Mouse (Mus musculus) intestine, embryonic 15.5 days (tissue): Measurements from ENCODE around the gene Apopt1. TPM values are rescaled to one million over a fixed set of nuclear protein-coding genes. Genes with fewer than 3 reads are reported as not detected.

Experiments used
- ATAC-seq: fragments of 200-750 bp; cut with Nextera tagmentation; 2 replicates; pipeline ENCODE4 v1.8.0; 2017; ENCODE audit warnings: moderate TSS enrichment, moderate library complexity
- H3K27ac ChIP-seq: fragments of 300-500 bp; sonication (generic); 2 replicates; pipeline ENCODE4 v1.5.1; 2015; ENCODE audit warnings: mild to moderate bottlenecking, inconsistent platforms
- H3K27me3 ChIP-seq: fragments of 300-500 bp; sonication (generic); replicated peaks from 2 replicates; pipeline ENCODE4 v1.6.1; 2015; ENCODE audit warnings: inconsistent platforms
- H3K36me3 ChIP-seq: fragments of 300-500 bp; sonication (generic); 2 replicates; pipeline ENCODE4 v1.6.1; 2015; ENCODE audit warnings: inconsistent platforms
- H3K4me1 ChIP-seq: fragments of 300-500 bp; sonication (generic); replicated peaks from 2 replicates; pipeline ENCODE4 v1.6.1; 2015; ENCODE audit warnings: inconsistent platforms
- H3K4me2 ChIP-seq: fragments of 300-500 bp; sonication (generic); replicated peaks from 2 replicates; pipeline ENCODE4 v1.6.1; 2015; ENCODE audit warnings: mild to moderate bottlenecking, inconsistent platforms
- H3K4me3 ChIP-seq: fragments of 300-500 bp; sonication (generic); replicated peaks from 2 replicates; pipeline ENCODE4 v1.5.1; 2015; ENCODE audit warnings: inconsistent platforms
- H3K9ac ChIP-seq: fragments of 300-500 bp; sonication (generic); 2 replicates; pipeline ENCODE4 v1.6.1; 2015; ENCODE audit warnings: inconsistent platforms
- H3K9me3 ChIP-seq: fragments of 300-500 bp; sonication (generic); 2 replicates; pipeline ENCODE4 v1.6.1; 2016; ENCODE audit warnings: inconsistent platforms
- WGBS: fragments of 180-500 bp; shearing (Covaris S2); methylation state at CpG from one replicate; pipeline ENCODE4 v1.1.7; 2015; 5-methylcytosine and 5-hydroxymethylcytosine counted together
- polyA plus RNA-seq: library from polyadenylated mRNA; unstranded; fragments of >200 nt; fragmentation: Nextera tagmentation; extraction: Ambion mirVana; gene quantifications from 2 replicates; pipeline ENCODE4 v1.2.1, GENCODE M21; 2015

Gene Apopt1
- polyA plus RNA-seq = 50.1 and 51.8 TPM in 2 replicates

DNA sequence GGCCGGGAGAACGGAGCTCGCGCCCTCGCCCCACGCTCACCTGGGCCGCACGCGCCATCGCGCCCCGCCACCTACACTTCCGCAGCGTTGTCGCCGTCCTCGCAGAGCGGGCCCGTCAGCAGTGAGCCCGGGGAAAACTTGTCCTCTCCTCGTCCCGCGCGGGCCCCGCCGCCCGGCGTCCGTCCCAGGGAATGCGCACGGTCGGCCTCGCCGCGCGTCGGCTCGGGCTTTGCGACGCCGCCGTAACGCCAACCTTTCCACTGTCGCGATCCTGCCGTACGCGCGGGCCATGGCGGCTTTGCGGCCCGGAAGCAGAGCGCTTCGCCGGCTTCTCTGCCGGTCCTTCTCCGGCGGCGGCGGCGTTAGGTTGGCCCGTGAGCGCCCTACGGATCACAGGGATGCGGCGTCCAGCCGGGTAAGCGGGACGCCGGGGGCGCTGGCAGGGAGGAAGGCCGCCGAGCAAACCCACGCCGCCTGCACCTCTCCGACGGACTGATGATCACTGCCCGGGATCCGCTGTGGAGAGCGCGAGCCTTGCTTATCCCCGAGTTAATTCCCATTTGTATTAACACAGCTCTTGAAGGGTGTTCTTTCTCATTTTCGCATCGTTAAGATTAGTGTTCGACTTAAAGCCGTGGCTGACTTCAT, at the start of gene Apopt1, which contains the start of gene Bag5:
Apopt1 (plus strand) TSS at position 258 of the 648 bp plus-strand sequence.
Bag5 (minus strand) TSS at position 254 of the 648 bp plus-strand sequence.
- H3K9ac ChIP-seq = peak within 1 kb of the TSS; percentile 98
- no peaks in the 10 kb centered on the region for H3K9me3 ChIP-seq
- peaks cover 11% of the 10 kb centered on the region; the same call in 1 of the 2 replicates for H3K4me1 ChIP-seq
- under 1% methylated on average over 79 of the region's 86 CpGs for WGBS
- peak; percentile 95 for ATAC-seq
- peak within 1 kb of the TSS; percentile 84 for H3K27ac ChIP-seq
- H3K27me3 ChIP-seq = no peaks in the 10 kb centered on the region
- peak within 1 kb of the TSS; percentile 72 for H3K4me2 ChIP-seq
- H3K36me3 ChIP-seq = peaks cover 15% of the 10 kb centered on the region
- H3K4me3 ChIP-seq = peak within 1 kb of the TSS; percentile 99

DNA sequence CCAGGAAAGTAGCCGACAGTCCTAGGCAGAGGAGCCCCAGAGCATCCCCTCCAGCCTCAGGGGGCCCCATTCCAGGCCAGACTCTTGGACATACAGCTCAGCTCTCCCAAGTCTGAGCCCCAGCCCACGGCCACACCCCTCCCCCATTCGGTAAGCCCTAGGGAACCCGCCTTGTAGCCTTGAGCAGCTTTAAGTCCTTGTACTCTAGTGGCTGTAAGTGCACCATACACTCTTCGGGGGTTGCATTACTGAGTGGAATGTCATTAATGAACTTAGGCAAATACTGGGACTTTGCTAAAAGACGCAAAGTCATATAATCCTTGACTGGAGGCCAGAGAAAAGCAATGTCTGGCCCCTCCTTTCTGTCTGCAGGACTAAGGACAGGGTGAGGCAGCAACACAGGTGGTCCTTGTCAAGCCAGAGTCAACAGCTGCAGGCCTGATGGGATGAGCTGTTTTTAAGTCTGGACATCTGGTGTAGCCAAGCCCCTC, 48.9 kb upstream of the Apopt1 start:
- peak; percentile 50 for ATAC-seq
- H3K27me3 ChIP-seq = no peaks in the 10 kb centered on the region
- no peak overlapping the region for H3K4me3 ChIP-seq
- H3K4me2 ChIP-seq = peak overlapping the region; percentile 38
- no peaks in the 10 kb centered on the region for H3K9me3 ChIP-seq
- H3K9ac ChIP-seq = no peak overlapping the region
- H3K4me1 ChIP-seq = peaks cover 23% of the 10 kb centered on the region
- H3K36me3 ChIP-seq = peaks cover 3% of the 10 kb centered on the region; the same call in 1 of the 2 replicates
- WGBS = 24% methylated on average over 6 of the region's 6 CpGs
- peak overlapping the region; percentile 79 for H3K27ac ChIP-seq

DNA sequence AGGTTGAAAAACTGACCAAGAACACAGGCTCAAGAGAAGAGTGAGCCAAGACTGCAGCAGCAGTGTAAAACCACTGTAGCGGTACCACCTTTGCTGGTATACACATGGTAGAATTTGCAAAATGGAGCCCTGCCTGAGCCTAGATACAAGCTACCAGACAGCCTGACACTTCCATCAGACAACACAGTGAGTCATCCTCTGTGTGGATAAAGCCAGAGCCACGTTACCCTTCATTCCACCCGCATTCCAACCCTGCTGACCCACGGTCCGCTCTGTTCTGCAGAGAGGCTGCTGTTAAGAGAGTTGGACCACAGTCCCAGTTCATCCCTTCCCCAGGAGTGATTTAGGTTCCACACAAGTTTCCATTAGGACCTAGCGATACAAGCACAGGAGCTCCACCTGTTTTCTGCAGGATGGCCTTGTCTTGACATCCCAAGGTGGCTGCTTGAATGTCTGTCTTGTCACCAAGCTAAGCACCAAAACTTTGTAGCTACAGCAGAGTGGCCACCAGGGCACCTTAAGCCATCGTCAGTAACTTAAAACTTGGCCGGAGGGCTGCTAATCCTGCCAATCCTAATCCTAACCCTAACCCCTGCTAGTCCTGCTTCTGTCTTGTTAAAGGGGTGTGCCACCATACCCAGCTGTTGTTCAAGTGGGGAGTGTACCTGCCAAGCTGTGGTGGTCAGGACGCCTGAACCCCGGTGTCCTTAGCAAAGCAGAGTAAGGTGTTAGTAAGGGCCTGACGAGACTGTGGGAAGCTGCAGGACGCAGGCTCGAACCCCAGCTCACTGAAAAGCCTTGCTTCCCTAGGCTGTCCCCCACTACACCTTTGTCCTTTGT, 47.8 kb upstream of the Apopt1 start:
- 76% methylated on average over 13 of the region's 13 CpGs for WGBS
- Histone ChIP-seq H3K36me3 (no peaks in the 10 kb centered on the region), H3K9me3 (no peaks in the 10 kb centered on the region), H3K4me2 (no peak overlapping the region), H3K9ac (no peak overlapping the region), H3K27ac (no peak overlapping the region), H3K4me1 (peaks cover 34% of the 10 kb centered on the region), H3K27me3 (no peaks in the 10 kb centered on the region), H3K4me3 (no peak overlapping the region)
- no peak for ATAC-seq

DNA sequence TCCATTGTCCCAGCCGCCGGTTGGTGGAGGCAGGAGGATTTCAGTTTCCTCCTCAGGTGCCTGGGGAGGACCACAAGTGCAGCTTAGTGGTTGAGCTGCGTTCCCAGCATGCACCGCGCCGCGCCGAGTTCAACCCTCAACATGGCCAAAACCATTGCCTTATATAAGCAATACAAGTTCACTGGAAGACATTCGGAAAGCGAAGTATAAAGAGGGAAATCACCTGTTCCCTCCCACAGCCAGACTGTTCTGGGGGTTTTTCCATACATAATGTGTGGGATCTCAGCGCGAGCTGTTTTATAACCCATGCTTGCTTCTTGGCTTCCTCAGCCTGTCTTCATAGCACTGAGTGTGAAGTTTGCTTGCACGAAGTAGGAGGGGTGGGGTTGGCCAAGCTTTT, 46.7 kb upstream of the Apopt1 start:
- Histone ChIP-seq H3K4me1 (peaks cover 45% of the 10 kb centered on the region), H3K27me3 (no peaks in the 10 kb centered on the region), H3K27ac (no peak overlapping the region; the same call in 1 of the 2 replicates), H3K4me3 (no peak overlapping the region), H3K36me3 (no peaks in the 10 kb centered on the region), H3K9me3 (no peaks in the 10 kb centered on the region), H3K9ac (no peak overlapping the region), H3K4me2 (no peak overlapping the region)
- ATAC-seq = no peak
- WGBS = 75% methylated on average over 13 of the region's 13 CpGs

DNA sequence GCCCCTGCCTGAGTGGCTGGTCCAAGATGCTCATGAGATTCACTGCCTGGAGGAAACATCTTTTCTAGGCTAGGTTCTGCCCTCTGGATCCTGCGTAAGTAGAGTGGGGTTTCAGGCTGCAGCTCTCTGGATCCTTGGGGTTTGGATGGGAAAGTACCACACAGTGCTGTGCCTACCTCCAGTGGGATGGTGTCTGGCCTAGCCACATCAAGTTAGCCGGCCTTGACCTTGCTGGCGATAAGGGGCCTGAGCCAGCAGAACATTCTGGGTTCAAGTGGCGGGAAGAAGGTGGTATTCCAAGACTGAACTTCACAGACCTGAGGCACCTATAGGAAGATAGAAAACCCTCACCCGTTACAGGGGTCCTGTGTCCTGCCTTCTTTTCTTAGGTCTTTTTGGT, 45.6 kb upstream of the Apopt1 start:
- WGBS = 85% methylated on average over 5 of the region's 5 CpGs
- Histone ChIP-seq H3K9ac (no peak overlapping the region), H3K4me2 (no peak overlapping the region), H3K4me1 (peaks cover 49% of the 10 kb centered on the region), H3K27me3 (no peaks in the 10 kb centered on the region), H3K36me3 (no peaks in the 10 kb centered on the region), H3K9me3 (no peaks in the 10 kb centered on the region), H3K4me3 (no peak overlapping the region), H3K27ac (0 out of 2 replicates have a peak overlapping the region, but pooled peaks have one; percentile 14)
- no peak for ATAC-seq

DNA sequence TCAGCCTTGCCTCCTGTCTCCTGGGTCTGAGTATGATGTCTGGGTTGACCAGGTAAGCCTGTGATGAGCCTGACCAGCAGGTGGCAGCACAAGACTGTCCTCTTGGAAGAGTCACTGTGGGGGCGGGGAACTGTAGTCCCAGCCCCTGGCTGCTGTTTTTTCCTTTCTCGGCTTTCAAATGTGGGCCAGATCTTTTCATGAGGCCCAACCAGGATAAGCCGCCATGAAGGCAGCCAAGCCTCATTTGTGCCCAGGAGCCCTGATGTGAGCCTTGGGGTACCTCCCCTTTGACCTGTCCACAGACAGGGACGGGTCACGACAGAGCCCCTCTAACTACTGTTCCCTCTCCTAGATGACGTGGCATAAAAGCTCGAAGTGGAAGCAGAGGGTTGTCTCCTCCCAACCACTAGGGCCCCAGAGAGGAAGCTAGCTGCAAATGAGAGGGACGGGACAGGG, 44.6 kb upstream of the Apopt1 start:
- Histone ChIP-seq H3K36me3 (no peaks in the 10 kb centered on the region), H3K27ac (peak overlapping the region; percentile 88), H3K4me2 (peak overlapping the region; percentile 98), H3K4me1 (peaks cover 53% of the 10 kb centered on the region), H3K9ac (peak overlapping the region; percentile 36; the same call in 1 of the 2 replicates), H3K27me3 (0 out of 2 replicates have a peak, but pooled peaks cover 8% of the 10 kb centered on the region), H3K4me3 (peak overlapping the region; percentile 70; the same call in 1 of the 2 replicates), H3K9me3 (no peaks in the 10 kb centered on the region)
- WGBS = 7% methylated on average over 8 of the region's 8 CpGs
- peak; percentile 64 for ATAC-seq

DNA sequence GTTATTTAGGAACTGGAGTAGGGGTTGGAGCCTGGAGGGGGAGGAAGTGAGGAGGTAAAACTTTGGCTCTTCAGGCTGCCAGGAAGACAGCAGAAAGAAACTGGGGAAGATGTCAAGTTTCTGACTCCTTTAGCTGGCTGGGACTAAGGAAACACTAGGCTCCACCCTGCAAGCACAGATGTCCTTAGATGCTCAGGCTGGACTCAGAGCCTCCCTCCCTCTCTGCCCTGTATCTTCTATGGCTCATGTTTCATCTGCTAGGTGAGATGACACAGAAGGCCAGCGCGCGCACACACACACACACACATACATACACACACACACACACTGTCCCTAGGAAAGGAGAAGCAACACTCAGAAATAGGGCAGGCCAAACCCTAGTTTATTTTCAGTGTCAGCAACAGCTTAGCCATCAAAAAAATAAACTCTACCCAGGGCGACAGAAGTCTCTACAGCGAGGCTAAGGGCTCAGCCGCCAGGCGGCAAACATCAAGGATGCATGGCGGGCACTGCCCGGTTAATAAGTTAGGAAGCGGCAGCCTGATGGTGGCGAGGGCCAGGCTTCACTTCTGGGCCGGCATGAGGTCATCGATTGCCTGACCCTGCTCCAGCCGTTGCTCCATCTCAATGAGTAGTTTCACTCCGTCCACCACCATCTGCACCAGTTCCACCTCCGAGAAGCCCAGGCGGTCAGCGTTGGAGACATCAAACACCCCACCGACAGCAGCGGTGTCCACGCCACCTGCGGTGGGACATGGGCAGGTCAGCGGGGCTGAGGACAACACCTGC, 43.9 kb upstream of the Apopt1 start:
- Histone ChIP-seq H3K4me3 (peak overlapping the region; percentile 70), H3K27me3 (0 out of 2 replicates have a peak, but pooled peaks cover 12% of the 10 kb centered on the region), H3K4me2 (peak overlapping the region; percentile 98), H3K4me1 (peaks cover 46% of the 10 kb centered on the region), H3K27ac (peak overlapping the region; percentile 88), H3K9me3 (no peaks in the 10 kb centered on the region), H3K36me3 (no peaks in the 10 kb centered on the region), H3K9ac (peak overlapping the region; percentile 36; the same call in 1 of the 2 replicates)
- ATAC-seq = 0 out of 2 replicates have a peak, but pooled peaks have one; percentile 1
- WGBS = 65% methylated on average over 22 of the region's 23 CpGs

DNA sequence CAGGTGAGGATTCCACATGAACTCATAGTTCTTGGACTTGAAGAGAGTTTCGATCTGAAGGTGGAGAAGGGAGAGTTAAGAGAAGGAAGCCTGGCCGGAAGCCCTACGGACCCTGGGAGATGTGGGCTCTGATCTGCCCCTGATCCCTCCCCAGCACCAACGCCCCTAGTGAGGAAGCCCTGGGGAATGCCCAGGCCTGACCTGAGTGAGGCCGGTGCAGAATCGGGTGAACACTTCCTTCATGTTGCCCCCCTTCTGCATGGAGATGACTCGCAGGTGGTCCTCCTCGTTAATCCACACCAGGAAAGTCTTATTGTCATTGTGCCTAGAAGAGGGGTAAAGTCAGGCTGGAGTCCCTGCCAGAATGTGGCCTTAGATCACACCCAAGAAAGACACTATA, 43.1 kb upstream of the Apopt1 start:
- H3K36me3 ChIP-seq = no peaks in the 10 kb centered on the region
- peak overlapping the region; percentile 70 for H3K4me3 ChIP-seq
- peaks cover 43% of the 10 kb centered on the region for H3K4me1 ChIP-seq
- H3K27ac ChIP-seq = no peak overlapping the region
- H3K9me3 ChIP-seq = no peaks in the 10 kb centered on the region
- 0 out of 2 replicates have a peak, but pooled peaks cover 12% of the 10 kb centered on the region for H3K27me3 ChIP-seq
- peak overlapping the region; percentile 98 for H3K4me2 ChIP-seq
- H3K9ac ChIP-seq = peak overlapping the region; percentile 73
- WGBS = 56% methylated on average over 8 of the region's 8 CpGs
- no peak for ATAC-seq

DNA sequence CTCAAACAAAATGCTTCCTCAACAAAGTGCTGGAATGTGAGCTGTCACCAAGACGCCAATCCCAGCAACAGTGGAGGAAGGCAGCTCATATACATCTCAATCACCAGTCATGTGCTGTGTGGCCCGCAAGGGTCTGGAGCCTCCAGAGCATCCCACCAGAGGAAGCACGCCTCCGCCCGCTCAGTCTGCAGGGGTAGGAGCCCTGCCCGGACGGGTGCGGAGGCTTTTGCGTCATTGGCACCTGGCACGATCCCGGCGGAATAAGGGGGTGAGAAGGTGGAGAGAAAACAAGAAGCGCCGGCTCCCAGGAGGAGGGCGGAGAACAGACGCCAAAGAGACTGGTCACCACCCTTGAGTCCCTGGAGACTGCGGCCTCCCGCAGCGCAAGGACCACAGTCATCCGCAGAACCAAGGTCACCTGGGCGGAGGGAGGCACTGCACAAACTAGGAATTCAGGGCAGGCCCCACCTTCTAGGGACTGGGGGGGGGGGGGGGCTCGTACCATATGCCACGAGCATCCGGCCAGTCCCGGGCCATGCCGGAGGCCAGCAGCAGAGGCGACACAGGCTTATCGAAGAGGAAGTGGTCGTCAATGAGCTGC, 42.6 kb upstream of the Apopt1 start:
- peak overlapping the region; percentile 73 for H3K9ac ChIP-seq
- 0 out of 2 replicates have a peak, but pooled peaks have one; percentile 1 for ATAC-seq
- H3K9me3 ChIP-seq = no peaks in the 10 kb centered on the region
- peak overlapping the region; percentile 70 for H3K4me3 ChIP-seq
- H3K27me3 ChIP-seq = 0 out of 2 replicates have a peak, but pooled peaks cover 12% of the 10 kb centered on the region
- no peaks in the 10 kb centered on the region for H3K36me3 ChIP-seq
- peak overlapping the region; percentile 98 for H3K4me2 ChIP-seq
- 17% methylated on average over 29 of the region's 29 CpGs for WGBS
- H3K27ac ChIP-seq = no peak overlapping the region
- peaks cover 48% of the 10 kb centered on the region for H3K4me1 ChIP-seq

DNA sequence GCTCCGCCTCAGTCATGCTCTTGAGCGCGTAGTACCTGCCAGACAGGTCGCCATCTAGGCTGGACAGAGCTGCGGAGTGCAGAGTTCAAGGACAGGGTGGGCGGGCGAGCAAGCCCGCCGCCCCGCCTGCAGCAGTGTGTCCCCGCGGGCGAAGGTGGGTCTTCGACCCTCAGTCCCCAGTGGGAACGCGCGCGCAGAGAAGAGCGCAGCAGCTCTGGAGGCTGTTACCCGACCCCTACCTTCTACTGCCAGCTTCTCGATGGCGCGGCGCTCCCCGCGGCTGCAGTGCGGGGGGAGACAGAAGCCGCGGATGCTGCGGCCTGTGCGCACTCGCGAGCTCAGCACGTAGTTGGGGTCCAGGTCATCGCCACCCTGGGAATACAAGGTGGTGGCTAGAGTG, 42.1 kb upstream of the Apopt1 start:
- Histone ChIP-seq H3K27me3 (0 out of 2 replicates have a peak, but pooled peaks cover 12% of the 10 kb centered on the region), H3K9me3 (no peaks in the 10 kb centered on the region), H3K4me3 (peak overlapping the region; percentile 70), H3K4me1 (peaks cover 50% of the 10 kb centered on the region), H3K4me2 (peak overlapping the region; percentile 98), H3K36me3 (no peaks in the 10 kb centered on the region), H3K9ac (peak overlapping the region; percentile 73), H3K27ac (peak overlapping the region; percentile 63)
- WGBS = 2% methylated on average over 35 of the region's 35 CpGs
- 0 out of 2 replicates have a peak, but pooled peaks have one; percentile 1 for ATAC-seq

DNA sequence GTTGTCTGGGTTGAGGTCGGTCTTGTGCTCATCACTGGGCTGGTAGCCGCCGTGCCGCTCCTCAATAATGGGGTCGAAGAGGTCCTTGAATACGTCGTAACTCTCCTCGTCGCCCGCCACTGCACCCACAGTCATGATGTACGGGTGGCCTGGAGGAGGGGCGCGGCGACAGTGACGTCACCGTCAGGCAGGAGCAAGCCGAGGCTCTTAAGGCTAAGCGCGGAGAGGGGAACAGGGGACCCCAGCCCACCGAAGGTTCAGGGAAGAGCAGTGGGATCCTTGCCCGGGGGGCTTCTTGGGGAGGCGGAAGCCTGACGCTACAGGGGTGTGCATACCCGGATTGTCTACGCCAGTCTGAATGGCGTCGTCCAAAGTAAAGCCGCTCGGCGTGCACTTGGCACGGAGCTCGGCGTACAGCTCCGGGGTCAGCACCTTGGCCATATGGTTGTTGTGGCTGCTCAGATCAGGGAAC, 41.6 kb upstream of the Apopt1 start:
- under 1% methylated on average over 34 of the region's 34 CpGs for WGBS
- Histone ChIP-seq H3K9me3 (no peaks in the 10 kb centered on the region), H3K4me2 (peak overlapping the region; percentile 98), H3K4me3 (peak overlapping the region; percentile 70), H3K9ac (peak overlapping the region; percentile 73), H3K27ac (peak overlapping the region; percentile 67), H3K27me3 (0 out of 2 replicates have a peak, but pooled peaks cover 12% of the 10 kb centered on the region), H3K4me1 (peaks cover 53% of the 10 kb centered on the region), H3K36me3 (no peaks in the 10 kb centered on the region)
- ATAC-seq = peak; percentile 3; the same call in 1 of the 2 replicates
